Mouse (Mus musculus): ENCODE data around the gene Arhgap45.

The Arhgap45 gene

DNA sequence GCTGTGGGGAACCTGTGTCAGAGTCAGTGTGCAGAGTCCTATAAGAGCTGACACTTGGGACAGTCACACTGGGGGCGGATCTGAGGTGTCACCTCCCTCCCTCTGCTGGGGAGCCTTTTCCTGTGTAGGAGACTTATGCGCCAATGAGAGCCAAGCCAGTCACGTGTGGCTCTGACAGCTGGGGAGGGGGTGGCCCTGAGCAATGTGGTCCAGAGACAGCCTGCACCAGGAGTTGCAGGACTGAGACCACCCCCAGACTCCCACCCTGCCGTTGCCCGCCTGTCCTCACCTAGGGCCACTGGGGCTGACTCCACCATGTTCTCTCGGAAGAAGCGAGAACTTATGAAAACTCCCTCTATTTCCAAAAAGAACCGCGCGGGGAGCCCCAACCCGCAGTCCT lies at the start of gene Arhgap45:
Arhgap45 (plus strand) TSS at position 143 of the 400 bp plus-strand sequence.
- DNase-seq, result peak; percentile 92

GRCm38 (mm10) chr10:79966886-79967400 lies 49.5 kb upstream of the Arhgap45 start:
- DNase-seq, result no peak

- no peak for DNase-seq
These were observed 48.3 kb upstream of the Arhgap45 start for GRCm38 (mm10) chr10:79968181-79968580.

- no peak for DNase-seq
These were observed 47.3 kb upstream of the Arhgap45 start for GRCm38 (mm10) chr10:79969124-79969568.

DNA sequence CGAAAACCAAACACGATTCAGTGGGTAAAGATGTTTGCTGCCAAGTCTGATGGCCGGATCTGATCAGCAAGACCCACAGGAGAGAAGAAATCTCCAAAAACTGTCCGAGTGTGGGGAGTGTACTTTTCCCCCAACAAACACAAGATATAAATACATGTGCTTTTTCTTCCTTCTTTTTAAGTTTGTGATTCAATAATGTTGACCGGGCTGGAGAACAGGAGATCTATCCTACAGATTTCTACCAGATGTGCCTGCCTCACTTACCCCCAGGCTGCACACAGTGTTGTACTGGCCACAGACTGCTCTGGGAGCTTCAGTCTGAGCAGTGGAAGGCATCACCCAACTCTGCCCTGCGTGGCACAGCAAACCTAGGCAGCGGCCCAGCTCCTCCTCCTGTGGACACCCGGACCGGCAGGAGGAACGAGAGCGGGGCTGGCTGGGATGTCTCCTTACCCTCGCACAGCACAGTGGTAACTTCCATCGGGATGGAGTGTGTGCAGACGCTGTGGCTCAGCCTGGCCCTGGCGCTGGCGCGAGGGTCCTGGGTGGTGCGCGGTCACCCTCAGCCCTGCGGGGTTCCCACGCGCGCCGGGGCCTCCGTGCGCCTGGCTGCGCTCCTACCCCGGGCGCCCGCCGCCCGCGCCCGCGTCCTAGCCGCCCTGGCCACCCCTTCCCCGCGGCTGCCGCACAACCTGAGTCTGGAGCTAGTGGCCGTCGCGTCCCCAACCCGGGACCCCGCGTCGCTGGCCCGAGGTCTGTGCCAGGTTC lies 45.9 kb upstream of the Arhgap45 start, which contains the start of gene Grin3b:
Grin3b (plus strand) TSS at position 301 of the 768 bp plus-strand sequence.
- no peak for DNase-seq

- DNase-seq, result no peak
These were observed 45.3 kb upstream of the Arhgap45 start for GRCm38 (mm10) chr10:79971183-79971497.

DNA sequence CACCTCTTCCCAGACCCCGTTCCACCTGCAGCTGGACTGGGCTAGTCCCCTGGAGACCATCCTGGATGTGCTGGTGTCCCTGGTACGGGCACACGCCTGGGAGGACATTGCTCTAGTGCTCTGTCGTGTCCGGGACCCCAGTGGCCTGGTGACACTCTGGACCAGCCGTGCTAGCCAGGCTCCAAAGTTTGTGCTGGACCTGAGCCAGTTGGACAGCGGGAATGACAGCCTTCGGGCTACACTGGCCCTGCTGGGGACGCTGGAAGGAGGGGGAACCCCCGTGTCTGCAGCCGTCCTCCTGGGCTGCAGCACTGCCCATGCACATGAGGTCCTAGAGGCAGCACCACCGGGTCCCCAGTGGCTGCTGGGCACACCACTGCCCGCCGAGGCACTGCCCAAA lies 43.6 kb upstream of the Arhgap45 start:
- no peak for DNase-seq

GRCm38 (mm10) chr10:79974087-79974486 lies 42.4 kb upstream of the Arhgap45 start:
- no peak for DNase-seq

DNA sequence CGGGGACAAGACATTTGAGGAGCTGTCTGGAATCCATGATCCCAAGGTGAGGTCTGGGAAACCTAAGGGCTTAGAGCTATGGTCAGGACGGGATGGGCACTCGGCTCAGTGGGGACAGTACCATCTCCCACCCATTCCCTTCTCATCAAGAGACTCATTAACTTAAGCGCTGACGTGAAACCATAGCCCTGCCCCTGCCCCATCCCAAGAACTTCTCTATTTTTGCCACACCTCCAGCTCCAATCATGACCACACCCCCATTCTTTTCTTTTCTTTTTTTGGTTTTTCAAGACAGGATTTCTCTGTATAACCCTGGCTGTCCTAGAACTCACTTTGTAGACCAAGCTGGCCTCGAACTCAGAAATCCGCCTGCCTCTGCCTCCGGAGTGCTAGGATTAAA lies 41.8 kb upstream of the Arhgap45 start:
- DNase-seq, result no peak

GRCm38 (mm10) chr10:79976071-79976721 lies 40.3 kb upstream of the Arhgap45 start:
- DNase-seq, result no peak

- DNase-seq, result no peak
These were observed 39.7 kb upstream of the Arhgap45 start for GRCm38 (mm10) chr10:79976722-79977107.

DNA sequence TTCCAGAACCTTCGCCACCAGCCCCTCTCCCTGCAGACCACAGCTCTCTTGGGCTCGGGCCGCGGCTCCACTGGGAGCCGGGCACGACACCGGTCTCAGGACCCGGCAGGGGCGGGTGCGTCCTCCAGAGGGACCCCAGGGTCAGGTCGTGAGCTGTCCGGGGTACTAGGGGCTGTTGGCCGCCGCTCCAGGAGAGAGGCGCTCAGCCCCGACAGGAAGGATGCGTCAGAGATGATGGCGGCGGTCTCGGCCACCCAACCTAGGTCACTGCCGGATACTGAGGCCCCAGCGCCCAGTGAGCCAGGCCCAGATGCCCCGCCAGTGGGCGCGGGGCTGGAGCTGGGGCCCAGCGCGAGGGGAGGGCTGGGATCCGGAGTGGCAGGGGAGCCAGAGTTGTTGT lies 39.1 kb upstream of the Arhgap45 start:
- no peak for DNase-seq

GRCm38 (mm10) chr10:79978061-79978460 lies 38.4 kb upstream of the Arhgap45 start:
- DNase-seq, result no peak

DNA sequence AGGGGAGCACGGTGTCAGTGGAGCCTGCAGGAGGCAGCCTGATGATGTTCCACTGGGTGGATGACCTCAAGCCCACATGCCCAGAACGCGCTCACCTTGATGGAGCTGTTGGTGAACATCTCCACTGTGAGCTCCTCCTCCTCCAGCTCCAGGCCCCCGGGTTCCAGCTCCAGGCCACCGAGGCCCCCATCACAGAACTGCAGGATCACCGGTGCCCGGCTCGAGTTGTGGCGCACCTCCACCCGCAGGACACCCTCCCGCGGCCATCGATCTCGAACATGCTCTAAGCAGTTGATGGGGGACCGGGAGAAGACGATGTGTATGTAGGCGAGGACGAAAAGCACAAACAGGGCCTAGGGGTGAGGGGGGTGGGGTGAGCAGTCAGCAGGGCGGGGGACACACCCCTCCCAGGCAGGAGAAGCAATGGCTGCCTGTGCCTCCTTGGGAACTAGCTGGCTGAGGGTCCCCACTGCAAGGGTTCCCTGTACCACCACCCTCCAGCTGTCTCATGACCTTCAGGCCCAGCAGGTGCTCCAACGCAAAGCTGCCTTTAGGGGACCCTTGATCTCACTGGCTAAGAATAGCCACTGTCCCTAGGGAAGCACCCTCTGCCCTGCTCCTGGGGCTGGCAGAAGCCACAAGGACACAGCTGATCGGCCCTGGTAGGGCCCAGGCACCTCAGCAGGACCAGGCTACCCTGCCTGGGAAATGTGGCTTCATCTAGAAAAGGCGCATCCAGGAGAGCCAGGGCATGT lies 36.9 kb upstream of the Arhgap45 start:
- no peak for DNase-seq

DNA sequence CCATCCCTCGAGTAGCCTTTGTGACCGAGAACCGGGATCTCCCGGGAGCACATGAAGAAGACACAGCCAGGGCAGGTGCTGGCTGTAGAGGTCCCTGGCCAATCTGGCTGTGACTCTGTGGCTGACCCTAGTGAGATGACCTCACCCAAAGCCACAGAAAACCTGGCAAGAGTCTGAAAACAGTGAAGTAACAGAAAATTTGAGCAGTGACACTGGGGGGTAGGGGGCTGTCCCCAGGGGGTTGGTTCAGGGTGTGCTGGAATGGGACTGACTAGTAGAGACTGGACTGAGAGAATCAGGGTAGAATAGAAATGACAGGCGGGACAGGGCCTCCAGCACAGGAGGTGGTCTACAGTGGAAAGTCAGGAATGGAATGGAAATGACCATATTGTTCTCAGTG lies 33.2 kb upstream of the Arhgap45 start:
- DNase-seq, result peak; percentile 22

- peak; percentile 79 for DNase-seq
These were observed 32.8 kb upstream of the Arhgap45 start for GRCm38 (mm10) chr10:79983670-79984069.

GRCm38 (mm10) chr10:79984195-79984816 lies 32.1 kb upstream of the Arhgap45 start, which contains the start of gene Tmem259:
Gene Tmem259 (minus strand): TSS chr10:79984330.
- peak; percentile 92 for DNase-seq

DNA sequence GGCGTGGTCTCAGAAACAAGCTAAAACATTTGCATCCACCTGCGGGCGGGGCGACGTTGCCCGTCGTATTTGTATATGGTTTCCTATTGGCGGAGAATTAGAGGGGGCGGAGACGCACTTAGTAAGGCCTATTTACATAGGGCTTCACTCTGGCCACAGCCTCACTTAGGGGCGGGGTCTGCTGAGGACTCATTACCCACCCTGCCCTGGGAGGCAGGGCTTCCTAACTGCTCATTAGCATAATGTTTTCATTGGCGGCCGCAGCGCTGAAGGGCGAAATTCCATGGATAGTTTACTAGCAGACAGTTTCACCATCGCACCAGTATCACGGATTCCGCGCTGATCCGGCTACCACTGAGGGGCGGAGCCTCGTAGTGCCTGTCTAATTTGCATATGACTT lies 31.6 kb upstream of the Arhgap45 start:
- peak; percentile 97 for DNase-seq

DNA sequence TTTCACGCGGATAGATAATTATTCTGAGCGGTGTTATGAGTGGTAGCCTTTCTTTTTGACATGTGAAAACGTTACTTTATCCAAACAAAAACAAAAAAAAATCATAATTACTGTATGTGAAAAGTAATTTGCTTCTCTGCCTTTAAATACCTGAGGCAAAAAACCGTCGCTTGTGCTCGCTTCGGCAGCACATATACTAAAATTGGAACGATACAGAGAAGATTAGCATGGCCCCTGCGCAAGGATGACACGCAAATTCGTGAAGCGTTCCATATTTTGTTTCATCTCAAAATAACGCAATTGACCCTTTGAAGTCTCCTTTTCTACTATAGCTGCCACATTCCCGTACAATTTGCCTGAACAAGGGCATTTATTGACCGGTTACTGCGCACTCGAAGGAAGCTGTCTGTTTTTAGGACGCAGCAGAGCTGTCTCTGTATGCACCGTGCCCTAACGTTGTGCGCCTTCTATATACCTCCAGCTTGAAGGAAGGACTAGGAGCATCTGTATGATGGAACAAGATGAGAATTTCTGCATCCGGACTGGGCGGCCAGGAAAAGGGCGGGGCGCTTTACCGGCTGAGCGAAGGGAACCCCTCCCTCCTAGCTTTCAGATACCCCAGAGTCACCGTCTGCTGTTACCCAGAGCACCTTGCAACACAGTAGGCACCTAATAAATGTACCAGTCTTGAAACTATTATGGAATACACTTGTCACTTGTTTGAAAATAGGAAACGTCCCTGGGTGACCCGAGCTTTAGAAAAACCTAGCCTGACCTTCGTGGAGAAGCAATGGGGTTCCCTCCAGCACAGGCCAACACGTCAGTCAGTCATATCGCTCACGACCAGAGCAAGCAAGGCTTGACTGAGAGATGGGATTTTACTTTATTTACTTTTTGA lies 30.9 kb upstream of the Arhgap45 start:
- peak; percentile 84 for DNase-seq

GRCm38 (mm10) chr10:79986232-79986878 lies 30.1 kb upstream of the Arhgap45 start:
- DNase-seq, result peak; percentile 34

- peak; percentile 94 for DNase-seq
These were observed 29.5 kb upstream of the Arhgap45 start for GRCm38 (mm10) chr10:79986963-79987362.
